Mouse (Mus musculus): ENCODE results near the gene Cdc14b. TPM values are rescaled to one million over a fixed set of nuclear protein-coding genes. Genes with fewer than 3 reads are reported as not detected.
A peak's percentile ranks its signal among the peaks of the same experiment; 100 is the strongest.

Gene Cdc14b
- polyA plus RNA-seq (2014; fragmentation: Nextera tagmentation; extraction: Ambion mirVana) = 7.7 and 8.8 TPM in 2 replicates

DNA sequence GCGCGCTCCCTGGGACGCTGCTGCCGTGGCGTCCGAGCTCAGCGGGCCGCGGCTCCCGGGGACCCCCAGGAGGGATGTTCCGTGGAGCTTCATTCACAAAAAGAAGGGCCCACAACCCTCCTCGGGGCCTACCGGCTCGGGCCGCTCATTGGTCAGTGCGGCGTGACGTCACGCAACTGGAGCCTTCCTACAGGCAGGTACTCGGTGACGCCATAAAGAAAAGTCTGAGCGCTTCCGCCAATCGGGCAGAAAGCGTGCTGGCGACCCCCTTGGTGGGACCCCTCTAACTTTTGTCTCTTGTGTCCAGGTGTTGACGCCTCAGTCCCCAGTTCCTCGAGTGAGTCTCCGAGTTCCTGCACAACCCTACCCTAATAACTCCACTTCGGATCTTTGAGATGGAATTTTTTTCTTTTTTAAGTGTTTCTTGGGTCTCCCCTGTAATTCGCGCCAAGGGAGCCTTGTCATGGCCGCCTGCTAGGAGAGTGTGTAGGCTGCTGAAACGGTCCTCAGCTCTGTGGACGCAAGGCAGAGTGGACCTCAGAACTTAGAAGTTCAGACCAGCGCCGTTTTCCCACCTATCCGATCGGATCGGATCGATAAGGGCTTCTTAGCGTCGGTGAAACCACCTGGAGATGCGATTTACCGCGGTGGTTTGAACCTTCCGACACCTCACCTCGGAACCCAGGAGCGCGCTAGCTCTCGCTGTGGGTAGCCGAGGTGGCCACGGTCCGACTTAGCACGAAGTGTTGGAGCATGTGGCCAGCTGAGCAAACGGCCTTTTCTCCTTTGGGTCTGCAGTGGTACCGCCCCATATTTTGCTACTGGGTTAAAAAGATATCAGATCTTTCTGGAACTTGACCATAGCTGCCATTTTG is at the start of gene Cdc14b:
Cdc14b (minus strand) TSS at position 412 of the 875 bp plus-strand sequence.
- H3K4me1 ChIP-seq (ENCODE audit: control insufficient read depth, insufficient read depth, low read length) = peaks cover 8% of the 10 kb centered on the region; the same call in 1 of the 2 replicates
- ATAC-seq (ENCODE audit: low FRiP score) = peak; percentile 98

DNA sequence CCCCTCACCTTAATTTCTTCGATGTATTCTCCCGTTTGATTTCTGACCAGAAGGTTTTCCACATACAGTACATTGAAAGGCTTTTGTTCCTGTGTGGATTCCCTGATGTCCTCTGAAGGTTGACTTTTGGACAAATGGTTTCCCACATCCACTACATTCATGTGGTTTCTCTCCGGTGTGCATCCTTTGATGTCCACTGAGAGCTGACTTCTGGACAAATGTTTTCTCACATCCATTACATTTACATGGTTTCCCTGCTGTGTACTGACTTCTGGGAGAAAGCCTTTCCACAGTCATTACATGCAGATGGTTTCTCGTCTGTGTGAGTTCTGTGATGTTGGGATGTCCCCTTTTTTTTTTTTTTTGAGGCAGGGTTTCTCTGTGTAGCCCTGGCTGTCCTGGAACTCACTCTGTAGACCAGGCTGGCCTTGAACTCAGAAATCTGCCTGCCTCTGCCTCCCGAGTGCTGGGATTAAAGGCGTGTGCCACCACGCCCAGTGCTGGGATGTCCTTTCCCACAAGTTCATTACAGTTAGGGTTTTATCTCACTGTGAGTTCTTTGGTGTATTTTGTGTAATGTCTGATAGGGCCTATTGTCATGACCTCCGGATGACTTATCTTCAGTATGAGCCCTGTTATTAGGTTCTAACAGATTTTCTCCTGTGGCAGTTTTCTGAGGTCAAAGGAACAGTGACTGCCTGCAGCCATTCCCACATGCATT is 47.6 kb upstream of the Cdc14b start:
- Histone ChIP-seq H3K27me3 (ENCODE audit: control insufficient read depth, insufficient read depth, low read length) (no peaks in the 10 kb centered on the region), H3K36me3 (ENCODE audit: control insufficient read depth, insufficient read depth, low read length) (no peaks in the 10 kb centered on the region), H3K4me1 (ENCODE audit: control insufficient read depth, insufficient read depth, low read length) (no peaks in the 10 kb centered on the region), H3K9me3 (ENCODE audit: control insufficient read depth, low read length) (no peaks in the 10 kb centered on the region), H3K9ac (ENCODE audit: low read length) (no peak overlapping the region), H3K4me2 (no peak overlapping the region), H3K4me3 (ENCODE audit: low read depth, low read length) (no peak overlapping the region), H3K27ac (ENCODE audit: low read depth, low read length) (no peak overlapping the region)
- 88% methylated on average over 8 of the region's 8 CpGs for WGBS
- DNase-seq (ENCODE audit: low spot score, missing footprints) = no peak
- ATAC-seq (ENCODE audit: low FRiP score) = no peak

More for the DNA sequence above, at the start of gene Cdc14b:
- H3K27me3 ChIP-seq (ENCODE audit: control insufficient read depth, insufficient read depth, low read length) = peaks cover 10% of the 10 kb centered on the region
- 1% methylated on average over 57 of the region's 57 CpGs for WGBS
- no peaks in the 10 kb centered on the region for H3K9me3 ChIP-seq (ENCODE audit: control insufficient read depth, low read length)
- DNase-seq (ENCODE audit: low spot score, missing footprints) = peak; percentile 97
- peak within 1 kb of the TSS; percentile 100 for H3K4me2 ChIP-seq
- no peak within 1 kb of the TSS for H3K27ac ChIP-seq (ENCODE audit: low read depth, low read length)
- H3K4me3 ChIP-seq (ENCODE audit: low read depth, low read length) = peak within 1 kb of the TSS; percentile 76
- no peaks in the 10 kb centered on the region for H3K36me3 ChIP-seq (ENCODE audit: control insufficient read depth, insufficient read depth, low read length)
- peak within 1 kb of the TSS; percentile 74 for H3K9ac ChIP-seq (ENCODE audit: low read length)

DNA sequence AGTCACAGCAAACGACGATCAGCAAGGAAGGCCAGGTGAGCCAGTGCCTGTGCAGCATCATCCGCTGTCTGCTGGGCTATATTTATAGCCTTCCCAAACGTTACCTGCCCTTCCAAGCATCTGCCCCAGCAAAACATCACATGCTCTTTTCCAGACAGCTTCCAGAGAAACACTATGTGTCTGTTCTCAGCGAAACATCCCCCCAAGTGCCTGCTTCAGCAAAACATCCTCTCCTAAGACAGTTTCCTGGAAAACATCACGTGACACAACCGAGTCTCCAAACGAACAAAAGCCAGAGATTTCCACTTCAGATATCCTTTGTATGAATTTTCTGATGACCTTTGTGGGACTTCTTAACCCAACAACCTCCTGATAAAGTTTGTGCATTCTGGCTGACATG is 45.2 kb upstream of the Cdc14b start:
- no peak for ATAC-seq (ENCODE audit: low FRiP score)
- H3K9me3 ChIP-seq (ENCODE audit: control insufficient read depth, low read length) = no peaks in the 10 kb centered on the region
- H3K36me3 ChIP-seq (ENCODE audit: control insufficient read depth, insufficient read depth, low read length) = no peaks in the 10 kb centered on the region
- H3K4me1 ChIP-seq (ENCODE audit: control insufficient read depth, insufficient read depth, low read length) = no peaks in the 10 kb centered on the region
- WGBS = 83% methylated on average over 8 of the region's 8 CpGs
- no peak overlapping the region for H3K4me3 ChIP-seq (ENCODE audit: low read depth, low read length)
- H3K9ac ChIP-seq (ENCODE audit: low read length) = no peak overlapping the region
- no peak overlapping the region for H3K27ac ChIP-seq (ENCODE audit: low read depth, low read length)
- H3K27me3 ChIP-seq (ENCODE audit: control insufficient read depth, insufficient read depth, low read length) = no peaks in the 10 kb centered on the region
- no peak for DNase-seq (ENCODE audit: low spot score, missing footprints)
- no peak overlapping the region for H3K4me2 ChIP-seq

- DNase-seq (ENCODE audit: low spot score, missing footprints) (no peak), ATAC-seq (ENCODE audit: low FRiP score) (no peak)
- Histone ChIP-seq H3K4me1 (ENCODE audit: control insufficient read depth, insufficient read depth, low read length) (no peaks in the 10 kb centered on the region), H3K36me3 (ENCODE audit: control insufficient read depth, insufficient read depth, low read length) (no peaks in the 10 kb centered on the region), H3K9me3 (ENCODE audit: control insufficient read depth, low read length) (no peaks in the 10 kb centered on the region), H3K27me3 (ENCODE audit: control insufficient read depth, insufficient read depth, low read length) (no peaks in the 10 kb centered on the region), H3K4me2 (no peak overlapping the region), H3K4me3 (ENCODE audit: low read depth, low read length) (no peak overlapping the region), H3K27ac (ENCODE audit: low read depth, low read length) (no peak overlapping the region), H3K9ac (ENCODE audit: low read length) (no peak overlapping the region)
Measured at GRCm38 (mm10) chr13:64319782-64320181, 44.7 kb upstream of the Cdc14b start.

- DNase-seq (ENCODE audit: low spot score, missing footprints) = no peak
- H3K36me3 ChIP-seq (ENCODE audit: control insufficient read depth, insufficient read depth, low read length) = no peaks in the 10 kb centered on the region
- H3K4me1 ChIP-seq (ENCODE audit: control insufficient read depth, insufficient read depth, low read length) = no peaks in the 10 kb centered on the region
- H3K4me2 ChIP-seq = no peak overlapping the region
- H3K9me3 ChIP-seq (ENCODE audit: control insufficient read depth, low read length) = no peaks in the 10 kb centered on the region
- no peak overlapping the region for H3K4me3 ChIP-seq (ENCODE audit: low read depth, low read length)
- no peak overlapping the region for H3K27ac ChIP-seq (ENCODE audit: low read depth, low read length)
- H3K27me3 ChIP-seq (ENCODE audit: control insufficient read depth, insufficient read depth, low read length) = no peaks in the 10 kb centered on the region
- H3K9ac ChIP-seq (ENCODE audit: low read length) = no peak overlapping the region
- no peak for ATAC-seq (ENCODE audit: low FRiP score)
- 74% methylated on average over 2 of the region's 2 CpGs for WGBS
Measured at GRCm38 (mm10) chr13:64318355-64318754, 43.3 kb upstream of the Cdc14b start.

DNA sequence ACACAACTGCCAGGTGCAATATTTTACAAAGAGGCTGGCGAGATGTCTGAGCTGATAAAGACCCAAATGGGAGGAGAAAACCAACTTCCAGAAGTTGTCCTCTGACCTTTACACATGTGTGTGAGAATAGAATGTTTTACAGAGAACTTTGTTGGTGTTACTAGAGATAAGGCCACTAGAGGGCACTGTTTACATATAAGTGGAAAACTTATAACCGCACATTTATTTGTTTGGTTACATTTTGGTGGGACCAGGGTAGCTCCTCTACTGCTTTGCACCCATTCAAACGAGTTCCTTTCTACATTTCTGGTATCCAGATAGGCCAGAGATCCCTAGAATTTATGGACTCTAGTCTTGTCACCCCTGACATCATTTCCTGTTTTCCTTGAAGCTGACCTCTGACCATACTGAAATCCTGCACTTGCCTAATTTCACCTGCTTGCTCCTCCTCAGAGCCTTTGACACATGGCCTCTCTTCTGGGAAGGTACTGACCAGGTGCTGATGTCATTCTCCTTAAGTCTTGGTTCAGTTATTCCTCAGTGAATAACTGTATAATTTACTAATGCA is 40.5 kb upstream of the Cdc14b start:
- H3K36me3 ChIP-seq (ENCODE audit: control insufficient read depth, insufficient read depth, low read length) = no peaks in the 10 kb centered on the region
- no peaks in the 10 kb centered on the region for H3K9me3 ChIP-seq (ENCODE audit: control insufficient read depth, low read length)
- no peak overlapping the region for H3K27ac ChIP-seq (ENCODE audit: low read depth, low read length)
- H3K4me1 ChIP-seq (ENCODE audit: control insufficient read depth, insufficient read depth, low read length) = no peaks in the 10 kb centered on the region; the same call in 1 of the 2 replicates
- DNase-seq (ENCODE audit: low spot score, missing footprints) = peak; percentile 93
- no peak overlapping the region for H3K4me3 ChIP-seq (ENCODE audit: low read depth, low read length)
- no peak overlapping the region for H3K4me2 ChIP-seq
- no peak overlapping the region for H3K9ac ChIP-seq (ENCODE audit: low read length)
- H3K27me3 ChIP-seq (ENCODE audit: control insufficient read depth, insufficient read depth, low read length) = no peaks in the 10 kb centered on the region
- no peak for ATAC-seq (ENCODE audit: low FRiP score)
- WGBS = 2% methylated on average over 3 of the region's 3 CpGs

GRCm38 (mm10) chr13:64314041-64314440 is 39.0 kb upstream of the Cdc14b start:
- no peak for ATAC-seq (ENCODE audit: low FRiP score)
- WGBS = 71% methylated on average over 3 of the region's 3 CpGs

DNA sequence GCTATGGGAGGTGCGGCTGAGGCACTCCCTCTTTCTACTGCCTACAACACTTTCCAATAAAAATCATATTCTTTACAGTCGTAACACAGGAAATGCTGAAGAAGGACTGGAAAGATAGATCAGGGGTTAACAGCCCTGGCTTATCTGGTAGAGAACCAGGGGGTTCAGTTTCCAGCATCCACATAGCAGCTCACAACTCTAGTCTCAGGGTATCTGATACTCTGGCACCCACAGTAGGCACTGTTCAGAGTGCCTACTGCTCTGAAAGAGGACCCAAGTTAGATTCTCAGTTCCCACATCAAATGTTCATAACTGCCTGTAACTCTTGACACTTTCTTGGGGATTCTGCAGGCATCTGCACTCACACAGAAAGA is 37.8 kb upstream of the Cdc14b start:
- no peaks in the 10 kb centered on the region; the same call in 1 of the 2 replicates for H3K4me1 ChIP-seq (ENCODE audit: control insufficient read depth, insufficient read depth, low read length)
- no peak overlapping the region for H3K27ac ChIP-seq (ENCODE audit: low read depth, low read length)
- no peaks in the 10 kb centered on the region for H3K9me3 ChIP-seq (ENCODE audit: control insufficient read depth, low read length)
- ATAC-seq (ENCODE audit: low FRiP score) (no peak), DNase-seq (ENCODE audit: low spot score, missing footprints) (no peak)
- 3% methylated on average over 2 of the region's 2 CpGs for WGBS
- no peaks in the 10 kb centered on the region for H3K27me3 ChIP-seq (ENCODE audit: control insufficient read depth, insufficient read depth, low read length)
- H3K36me3 ChIP-seq (ENCODE audit: control insufficient read depth, insufficient read depth, low read length) = no peaks in the 10 kb centered on the region
- no peak overlapping the region for H3K9ac ChIP-seq (ENCODE audit: low read length)
- H3K4me3 ChIP-seq (ENCODE audit: low read depth, low read length) = peak overlapping the region; percentile 59
- peak overlapping the region; percentile 68 for H3K4me2 ChIP-seq

More at GRCm38 (mm10) chr13:64314041-64314440, 39.0 kb upstream of the Cdc14b start:
- Histone ChIP-seq H3K36me3 (ENCODE audit: control insufficient read depth, insufficient read depth, low read length) (no peaks in the 10 kb centered on the region), H3K4me1 (ENCODE audit: control insufficient read depth, insufficient read depth, low read length) (no peaks in the 10 kb centered on the region; the same call in 1 of the 2 replicates), H3K4me3 (ENCODE audit: low read depth, low read length) (no peak overlapping the region), H3K27ac (ENCODE audit: low read depth, low read length) (no peak overlapping the region), H3K9ac (ENCODE audit: low read length) (no peak overlapping the region), H3K4me2 (no peak overlapping the region), H3K9me3 (ENCODE audit: control insufficient read depth, low read length) (no peaks in the 10 kb centered on the region), H3K27me3 (ENCODE audit: control insufficient read depth, insufficient read depth, low read length) (no peaks in the 10 kb centered on the region)
- no peak for DNase-seq (ENCODE audit: low spot score, missing footprints)

All from midbrain, embryonic 11.5 days (tissue).